Comparison of ENCODE assay signal across 9 mouse cellular contexts in genomic region chr1:39645905-39646759, GRCm38 (mm10). TPM values are rescaled to one million over a fixed set of nuclear protein-coding genes. Genes with fewer than 3 reads are reported as not detected.
DNase-seq lines count a peak whose midpoint lies in the region; ATAC-seq and TF ChIP-seq lines count a peak whose summit lies in the region.
"Had no signal": no experiment of that assay in that cellular context is flagged by ENCODE, and none has a peak within 500 bp of the region (broad histone marks: within the 10 kb centered on the region; RNA-seq: fewer than 3 reads in every experiment).

No protein-coding gene starts in this region.

- no peak overlapping the region for H3K9ac ChIP-seq in liver, embryonic 13.5 days
- no peak overlapping the region for H3K9ac ChIP-seq in liver, embryonic 12.5 days
- no peak overlapping the region for H3K9ac ChIP-seq in embryonic facial prominence, embryonic 14.5 days (ENCODE audit: low read depth, low read length)
- no peak overlapping the region for H3K9ac ChIP-seq in kidney, embryonic 16.5 days (replicated peaks; ENCODE audit: low read length)
- H3K9ac ChIP-seq in midbrain, postnatal 0 days (replicated peaks; ENCODE audit: low read length, poor library complexity, severe bottlenecking) = no peak overlapping the region

- H3K4me2 ChIP-seq in liver, embryonic 13.5 days = no peak overlapping the region
- no peak overlapping the region for H3K4me2 ChIP-seq in liver, embryonic 12.5 days
- H3K4me2 ChIP-seq in embryonic facial prominence, embryonic 14.5 days (ENCODE audit: low read depth, low read length) = no peak overlapping the region
- no peak overlapping the region for H3K4me2 ChIP-seq in kidney, embryonic 16.5 days (replicated peaks; ENCODE audit: low read depth, low read length)
- no peak overlapping the region for H3K4me2 ChIP-seq in midbrain, postnatal 0 days (ENCODE audit: low read depth, low read length, poor library complexity, severe bottlenecking)

- peak; percentile 19 for DNase-seq in liver, embryonic 13.5 days
- DNase-seq in embryonic facial prominence, embryonic 14.5 days (ENCODE audit: low spot score) = peak; percentile 48
- peak; percentile 69 for DNase-seq in midbrain, postnatal 0 days (ENCODE audit: low spot score)
- no peak for DNase-seq in adrenal gland, adult 8-10 months
- no peak for DNase-seq in gastrocnemius, postnatal 36 days
- DNase-seq in testis, postnatal 14 days (ENCODE audit: low spot score) = no peak

- ATAC-seq in liver, embryonic 13.5 days (ENCODE audit: low read depth) = no peak
- ATAC-seq in liver, embryonic 12.5 days = no peak
- ATAC-seq in embryonic facial prominence, embryonic 14.5 days (ENCODE audit: low read depth) = no peak
- ATAC-seq in kidney, embryonic 16.5 days (ENCODE audit: low FRiP score, low TSS enrichment) = peak; percentile 47; the same call in 1 of the 2 replicates
- no peak for ATAC-seq in midbrain, postnatal 0 days (ENCODE audit: low FRiP score)
- ATAC-seq: Patski had no signal

- no peak overlapping the region for H3K4me3 ChIP-seq in liver, embryonic 13.5 days (replicated peaks)
- no peak overlapping the region for H3K4me3 ChIP-seq in liver, embryonic 12.5 days
- H3K4me3 ChIP-seq in embryonic facial prominence, embryonic 14.5 days (ENCODE audit: low read depth, low read length) = no peak overlapping the region
- no peak overlapping the region for H3K4me3 ChIP-seq in kidney, embryonic 16.5 days (ENCODE audit: low read length)
- no peak overlapping the region for H3K4me3 ChIP-seq in midbrain, postnatal 0 days (ENCODE audit: low read depth, low read length)

- no peaks in the 10 kb centered on the region for H3K9me3 ChIP-seq in liver, embryonic 13.5 days (replicated peaks)
- no peaks in the 10 kb centered on the region for H3K9me3 ChIP-seq in liver, embryonic 12.5 days (replicated peaks)
- no peaks in the 10 kb centered on the region for H3K9me3 ChIP-seq in embryonic facial prominence, embryonic 14.5 days (ENCODE audit: control insufficient read depth, low read length)
- H3K9me3 ChIP-seq in kidney, embryonic 16.5 days (ENCODE audit: low read length) = peaks cover 5% of the 10 kb centered on the region; the same call in 1 of the 2 replicates
- no peaks in the 10 kb centered on the region for H3K9me3 ChIP-seq in midbrain, postnatal 0 days (ENCODE audit: low read length)

- 64% methylated on average over 8 of the region's 8 CpGs for WGBS in liver, embryonic 13.5 days (ENCODE audit: insufficient replicate concordance)
- WGBS in liver, embryonic 12.5 days (ENCODE audit: insufficient replicate concordance) = 65% methylated on average over 8 of the region's 8 CpGs
- WGBS in embryonic facial prominence, embryonic 14.5 days = 37% methylated on average over 8 of the region's 8 CpGs
- WGBS in kidney, embryonic 16.5 days = 42% methylated on average over 8 of the region's 8 CpGs
- 34% methylated on average over 8 of the region's 8 CpGs for WGBS in midbrain, postnatal 0 days

- H3K36me3 ChIP-seq in liver, embryonic 13.5 days = no peaks in the 10 kb centered on the region
- H3K36me3 ChIP-seq in liver, embryonic 12.5 days = no peaks in the 10 kb centered on the region
- no peaks in the 10 kb centered on the region for H3K36me3 ChIP-seq in embryonic facial prominence, embryonic 14.5 days (ENCODE audit: control insufficient read depth, insufficient read depth, low read length)
- H3K36me3 ChIP-seq in kidney, embryonic 16.5 days (ENCODE audit: insufficient read depth, low read length) = no peaks in the 10 kb centered on the region
- H3K36me3 ChIP-seq in midbrain, postnatal 0 days (ENCODE audit: insufficient read depth, low read length) = no peaks in the 10 kb centered on the region

- peaks cover 39% of the 10 kb centered on the region for H3K27me3 ChIP-seq in liver, embryonic 13.5 days
- H3K27me3 ChIP-seq in liver, embryonic 12.5 days (replicated peaks) = peaks cover 47% of the 10 kb centered on the region
- H3K27me3 ChIP-seq in embryonic facial prominence, embryonic 14.5 days (replicated peaks; ENCODE audit: control insufficient read depth, insufficient read depth, low read length) = peaks cover 29% of the 10 kb centered on the region
- peaks cover 27% of the 10 kb centered on the region for H3K27me3 ChIP-seq in kidney, embryonic 16.5 days (ENCODE audit: insufficient read depth, low read length)
- H3K27me3 ChIP-seq in midbrain, postnatal 0 days (ENCODE audit: insufficient read depth, low read length) = no peaks in the 10 kb centered on the region

- intact Hi-C loops in gastrocnemius, postnatal 36 days (cut with DNase I) = no loop called here

- no peak for TF ChIP-seq CTCF in midbrain, postnatal 0 days (IDR thresholded peaks at IDR 0.05)

- H3K4me1 ChIP-seq in liver, embryonic 13.5 days (replicated peaks) = peaks cover 29% of the 10 kb centered on the region
- peaks cover 21% of the 10 kb centered on the region for H3K4me1 ChIP-seq in liver, embryonic 12.5 days
- H3K4me1 ChIP-seq in embryonic facial prominence, embryonic 14.5 days (ENCODE audit: control insufficient read depth, insufficient read depth, low read length) = peaks cover 5% of the 10 kb centered on the region; the same call in 1 of the 2 replicates
- H3K4me1 ChIP-seq in kidney, embryonic 16.5 days (ENCODE audit: insufficient read depth, low read length) = peaks cover 10% of the 10 kb centered on the region
- peaks cover 3% of the 10 kb centered on the region; the same call in 1 of the 2 replicates for H3K4me1 ChIP-seq in midbrain, postnatal 0 days (ENCODE audit: insufficient read depth, low read length)

- H3K27ac ChIP-seq in liver, embryonic 13.5 days = no peak overlapping the region
- H3K27ac ChIP-seq in liver, embryonic 12.5 days = no peak overlapping the region
- H3K27ac ChIP-seq in embryonic facial prominence, embryonic 14.5 days (replicated peaks; ENCODE audit: low read depth, low read length) = no peak overlapping the region
- H3K27ac ChIP-seq in kidney, embryonic 16.5 days (ENCODE audit: low read length) = no peak overlapping the region
- H3K27ac ChIP-seq in midbrain, postnatal 0 days (ENCODE audit: low read depth, low read length) = peak overlapping the region; percentile 32; the same call in 1 of the 2 replicates

RNA-seq across cellular contexts. Expression of gene Creg2, which starts 5.1 kb away (rescaled TPM):
- polyA plus RNA-seq in liver, embryonic 13.5 days (2015; fragmentation: Nextera tagmentation; extraction: Ambion mirVana) = 0.02 and 0.03 TPM in 2 replicates
- polyA plus RNA-seq in liver, embryonic 12.5 days (2016; fragmentation: Nextera tagmentation; extraction: Ambion mirVana) = not detected in 2 replicates
- 0.24 and 0.29 TPM in 2 replicates for polyA plus RNA-seq in embryonic facial prominence, embryonic 14.5 days (2014; fragmentation: Nextera tagmentation; extraction: Ambion mirVana)
- polyA plus RNA-seq in kidney, embryonic 16.5 days (2015; fragmentation: Nextera tagmentation; extraction: Ambion mirVana) = 0.04 and 0.08 TPM in 2 replicates
- 24.3 and 25.9 TPM in 2 replicates for total RNA-seq in midbrain, postnatal 0 days (2014; rRNA removed)
- 13.6 and 14.6 TPM in 2 replicates for polyA plus RNA-seq in midbrain, postnatal 0 days (2015; fragmentation: Nextera tagmentation; extraction: Ambion mirVana)
- under 1 TPM; 0.41 to 0.83 (median 0.55) TPM for total RNA-seq in adrenal gland, adult 8-10 months (2022)
- not detected for total RNA-seq in gastrocnemius, postnatal 36 days (2021)
- polyA plus RNA-seq: Patski had no signal

Comparison
In these comparisons a context has a peak if more than half of its experiments do, and no peak if none do; other contexts are left out.
1. DNase-seq: peak in liver, embryonic 13.5 days (single experiment), embryonic facial prominence, embryonic 14.5 days (single experiment) and midbrain, postnatal 0 days (single experiment); none in adrenal gland, adult 8-10 months (single experiment), gastrocnemius, postnatal 36 days (0 of 2) and testis, postnatal 14 days (single experiment).
2. RNA of gene Creg2, which starts 5.1 kb away (polyA plus RNA-seq): 13.6 to 14.6 TPM in midbrain, postnatal 0 days; 0.24 to 0.29 TPM in embryonic facial prominence, embryonic 14.5 days, 0.04 to 0.08 TPM in kidney, embryonic 16.5 days, 0.02 to 0.03 TPM in liver, embryonic 13.5 days and not detected in liver, embryonic 12.5 days; every median in the first group is over 10 times any median in the second.